ENCODE assay signal across 26 mouse cellular contexts in genomic region chr13:95491327-95491726, GRCm38 (mm10). TPM values are rescaled to one million over a fixed set of nuclear protein-coding genes. Genes with fewer than 3 reads are reported as not detected.
DNase-seq lines count a peak whose midpoint lies in the region; ATAC-seq and TF ChIP-seq lines count a peak whose summit lies in the region.
"Had no signal": no experiment of that assay in that cellular context is flagged by ENCODE, and none has a peak within 500 bp of the region (broad histone marks: within the 10 kb centered on the region; RNA-seq: fewer than 3 reads in every experiment).

No protein-coding gene starts in this region.

- H3K27me3 ChIP-seq in kidney, adult 2 months (replicated peaks; ENCODE audit: control insufficient read depth, insufficient read depth, low read length): no peaks in the 10 kb centered on the region
- H3K27me3 ChIP-seq in kidney, embryonic 14.5 days (ENCODE audit: control insufficient read depth, insufficient read depth, low read length): no peaks in the 10 kb centered on the region
- no peaks in the 10 kb centered on the region; the same call in 1 of the 2 replicates for H3K27me3 ChIP-seq in midbrain, embryonic 10.5 days (ENCODE audit: low read depth, poor library complexity, severe bottlenecking)
- no peaks in the 10 kb centered on the region for H3K27me3 ChIP-seq in midbrain, embryonic 15.5 days (replicated peaks)
- H3K27me3 ChIP-seq: embryonic facial prominence, embryonic 15.5 days; heart, embryonic 15.5 days; lung, embryonic 15.5 days had no signal

- TF ChIP-seq CTCF in kidney, adult 2 months (conservative IDR thresholded peaks at IDR 0.05; ENCODE audit: insufficient read depth, insufficient read length, low read depth, low read length): no peak

- peak; percentile 57 for DNase-seq in kidney, adult 2 months
- no peak for DNase-seq in midbrain, embryonic 10.5 days (ENCODE audit: low spot score)
- DNase-seq in kidney, postnatal 36 days: peak; percentile 35 to 36
- DNase-seq in right cerebral cortex, postnatal 4 days: no peak
- DNase-seq in frontal cortex, postnatal 14 days (ENCODE audit: low spot score in 2 of 2): no peak
- DNase-seq: adrenal gland, postnatal 14 days; cerebellum, adult 2 months; heart, postnatal 36 days; left cerebral cortex, postnatal 4 days; liver, embryonic 13.5 days; lung, postnatal 36 days; thymus, postnatal 14 days had no signal

- TF ChIP-seq POLR2A in kidney, adult 2 months (IDR thresholded peaks at IDR 0.05; ENCODE audit: low read depth, low read length): no peak

- no peak overlapping the region for H3K4me2 ChIP-seq in kidney, embryonic 14.5 days (replicated peaks; ENCODE audit: low read depth, low read length)
- no peak overlapping the region for H3K4me2 ChIP-seq in midbrain, embryonic 15.5 days
- H3K4me2 ChIP-seq: embryonic facial prominence, embryonic 15.5 days; heart, embryonic 15.5 days; hindbrain, embryonic 14.5 days; liver, embryonic 13.5 days; lung, embryonic 15.5 days had no signal

- H3K4me3 ChIP-seq in kidney, adult 2 months (ENCODE audit: insufficient read depth, low read depth, low read length): no peak overlapping the region
- H3K4me3 ChIP-seq in kidney, embryonic 14.5 days (ENCODE audit: low read length): no peak overlapping the region
- H3K4me3 ChIP-seq in midbrain, embryonic 10.5 days: no peak overlapping the region
- H3K4me3 ChIP-seq in midbrain, embryonic 15.5 days: no peak overlapping the region
- H3K4me3 ChIP-seq: embryonic facial prominence, embryonic 15.5 days; heart, embryonic 15.5 days; left cerebral cortex, adult 2 months; liver, embryonic 13.5 days; lung, embryonic 15.5 days; megakaryocyte, embryonic 14.5 days had no signal

- H3K36me3 ChIP-seq in kidney, adult 2 months (ENCODE audit: control insufficient read depth, insufficient read depth, low read length): no peaks in the 10 kb centered on the region
- H3K36me3 ChIP-seq in kidney, embryonic 14.5 days (ENCODE audit: control insufficient read depth, insufficient read depth, low read length): no peaks in the 10 kb centered on the region
- H3K36me3 ChIP-seq in midbrain, embryonic 10.5 days: no peaks in the 10 kb centered on the region
- no peaks in the 10 kb centered on the region for H3K36me3 ChIP-seq in midbrain, embryonic 15.5 days (replicated peaks)
- H3K36me3 ChIP-seq: embryonic facial prominence, embryonic 15.5 days; heart, embryonic 15.5 days; liver, embryonic 13.5 days; lung, embryonic 15.5 days had no signal

- ATAC-seq in kidney, embryonic 14.5 days (ENCODE audit: low FRiP score, low TSS enrichment): no peak
- no peak for ATAC-seq in midbrain, embryonic 15.5 days (replicated peaks)
- ATAC-seq: CD4-positive, CD25-positive, alpha-beta regulatory T cell, adult 4 months; forebrain, embryonic 14.5 days had no signal

- H3K4me1 ChIP-seq in kidney, adult 2 months (ENCODE audit: control insufficient read depth, insufficient read depth, low read length): peaks cover 3% of the 10 kb centered on the region; the same call in 1 of the 2 replicates
- 0 out of 2 replicates have a peak, but pooled peaks cover 6% of the 10 kb centered on the region for H3K4me1 ChIP-seq in kidney, embryonic 14.5 days (ENCODE audit: control insufficient read depth, insufficient read depth, low read length)
- H3K4me1 ChIP-seq in midbrain, embryonic 10.5 days: peaks cover 13% of the 10 kb centered on the region
- no peaks in the 10 kb centered on the region for H3K4me1 ChIP-seq in midbrain, embryonic 15.5 days
- H3K4me1 ChIP-seq: liver, embryonic 13.5 days; megakaryocyte, embryonic 14.5 days had no signal

- 68% methylated on average over 11 of the region's 11 CpGs for WGBS in kidney, adult 2 months
- WGBS in kidney, embryonic 14.5 days: 80% methylated on average over 11 of the region's 11 CpGs
- whole genome bisulfite sequencing in midbrain, embryonic 10.5 days: 64% methylated on average over 11 of the region's 11 CpGs
- 49% methylated on average over 11 of the region's 11 CpGs for WGBS in midbrain, embryonic 15.5 days

- no peaks in the 10 kb centered on the region for H3K9me3 ChIP-seq in kidney, embryonic 14.5 days (ENCODE audit: control insufficient read depth, low read length)
- no peaks in the 10 kb centered on the region for H3K9me3 ChIP-seq in midbrain, embryonic 10.5 days (replicated peaks)
- H3K9me3 ChIP-seq in midbrain, embryonic 15.5 days: no peaks in the 10 kb centered on the region
- H3K9me3 ChIP-seq: embryonic facial prominence, embryonic 15.5 days; heart, embryonic 15.5 days; liver, embryonic 13.5 days; lung, embryonic 15.5 days; megakaryocyte, embryonic 14.5 days had no signal

- H3K27ac ChIP-seq in kidney, adult 2 months (ENCODE audit: insufficient read depth, low read depth, low read length): no peak overlapping the region
- no peak overlapping the region for H3K27ac ChIP-seq in kidney, embryonic 14.5 days (ENCODE audit: low read depth, low read length)
- peak overlapping the region; percentile 61; the same call in 1 of the 2 replicates for H3K27ac ChIP-seq in midbrain, embryonic 10.5 days (replicated peaks)
- H3K27ac ChIP-seq in midbrain, embryonic 15.5 days: no peak overlapping the region
- H3K27ac ChIP-seq: embryonic facial prominence, embryonic 15.5 days; heart, embryonic 15.5 days; hindbrain, embryonic 14.5 days; left cerebral cortex, adult 2 months; liver, embryonic 13.5 days; lung, embryonic 15.5 days had no signal

- H3K9ac ChIP-seq in kidney, embryonic 14.5 days (ENCODE audit: low read depth, low read length): no peak overlapping the region
- H3K9ac ChIP-seq in midbrain, embryonic 15.5 days: no peak overlapping the region
- H3K9ac ChIP-seq: embryonic facial prominence, embryonic 15.5 days; heart, embryonic 15.5 days; hindbrain, embryonic 14.5 days; liver, embryonic 13.5 days; lung, embryonic 15.5 days had no signal

RNA-seq across cellular contexts. Expression of gene S100z, which starts 12.8 kb away (rescaled TPM):
- 0.80 TPM in 1 of 2 replicates, not detected in the other for polyA plus RNA-seq in kidney, adult 2 months (2012; rRNA removed)
- not detected in 2 replicates for polyA plus RNA-seq in kidney, embryonic 14.5 days (2014; fragmentation: Nextera tagmentation; extraction: Ambion mirVana)
- polyA plus RNA-seq in midbrain, embryonic 10.5 days (2016; fragmentation: Nextera tagmentation; extraction: Ambion mirVana): not detected in 2 replicates
- not detected in 2 replicates for polyA plus RNA-seq in midbrain, embryonic 15.5 days (2015; fragmentation: Nextera tagmentation; extraction: Ambion mirVana)
- polyA plus RNA-seq: CD4-positive, CD25-positive, alpha-beta regulatory T cell, adult 4 months; cerebellum, adult 2 months; forebrain, embryonic 14.5 days; frontal cortex, adult 2 months; heart, embryonic 15.5 days; hindbrain, embryonic 14.5 days; intestine, embryonic 14.5 days; liver, embryonic 13.5 days; lung, embryonic 15.5 days; midbrain, postnatal 0 days; neural tube, embryonic 14.5 days had no signal

RNA-seq across cellular contexts. Expression of gene F2rl1, which starts 33.7 kb away (rescaled TPM):
- 27.2 and 29.9 TPM in 2 replicates for polyA plus RNA-seq in kidney, adult 2 months (2012; rRNA removed)
- 6.2 and 7.8 TPM in 2 replicates for polyA plus RNA-seq in kidney, embryonic 14.5 days (2014; fragmentation: Nextera tagmentation; extraction: Ambion mirVana)
- 0.15 and 0.31 TPM in 2 replicates for polyA plus RNA-seq in midbrain, embryonic 10.5 days (2016; fragmentation: Nextera tagmentation; extraction: Ambion mirVana)
- polyA plus RNA-seq in midbrain, embryonic 15.5 days (2015; fragmentation: Nextera tagmentation; extraction: Ambion mirVana): 0.14 and 0.15 TPM in 2 replicates
- polyA plus RNA-seq: hindbrain, embryonic 14.5 days; neural tube, embryonic 14.5 days had no signal

RNA-seq across cellular contexts. Expression of gene Crhbp, which starts 46.6 kb away (rescaled TPM):
- polyA plus RNA-seq in kidney, adult 2 months (2012; rRNA removed): 0.05 TPM in 1 of 2 replicates, not detected in the other
- polyA plus RNA-seq in kidney, embryonic 14.5 days (2014; fragmentation: Nextera tagmentation; extraction: Ambion mirVana): not detected in 2 replicates
- polyA plus RNA-seq in midbrain, embryonic 10.5 days (2016; fragmentation: Nextera tagmentation; extraction: Ambion mirVana): 1.4 and 1.8 TPM in 2 replicates
- 2.7 and 3.4 TPM in 2 replicates for polyA plus RNA-seq in midbrain, embryonic 15.5 days (2015; fragmentation: Nextera tagmentation; extraction: Ambion mirVana)
- polyA plus RNA-seq: CD4-positive, CD25-positive, alpha-beta regulatory T cell, adult 4 months; liver, embryonic 13.5 days had no signal

Comparison
In these comparisons a context has a peak if more than half of its experiments do, and no peak if none do; other contexts are left out.
1. DNase-seq: peak in kidney, adult 2 months (single experiment) and kidney, postnatal 36 days (2 of 2); none in midbrain, embryonic 10.5 days (single experiment), right cerebral cortex, postnatal 4 days (single experiment) and frontal cortex, postnatal 14 days (0 of 2).